Mouse (Mus musculus): ENCODE results near the gene Spin2-ps6.
"Not testable (repeated sequence)": the region's sequence is repeated elsewhere in the genome, so short reads cannot be mapped to it uniquely, and the experiment has no call there.

The Spin2-ps6 gene

GRCm38 (mm10) chrX:33234569-33234968 is at the start of gene Spin2-ps6:
Gene Spin2-ps6, plus strand, starts transcription at chrX:33234869.
- DNase-seq (ENCODE audit: low spot score in 2 of 2): not testable (repeated sequence)
